33 mouse cellular contexts compared by ENCODE assay signal in the genomic region with DNA sequence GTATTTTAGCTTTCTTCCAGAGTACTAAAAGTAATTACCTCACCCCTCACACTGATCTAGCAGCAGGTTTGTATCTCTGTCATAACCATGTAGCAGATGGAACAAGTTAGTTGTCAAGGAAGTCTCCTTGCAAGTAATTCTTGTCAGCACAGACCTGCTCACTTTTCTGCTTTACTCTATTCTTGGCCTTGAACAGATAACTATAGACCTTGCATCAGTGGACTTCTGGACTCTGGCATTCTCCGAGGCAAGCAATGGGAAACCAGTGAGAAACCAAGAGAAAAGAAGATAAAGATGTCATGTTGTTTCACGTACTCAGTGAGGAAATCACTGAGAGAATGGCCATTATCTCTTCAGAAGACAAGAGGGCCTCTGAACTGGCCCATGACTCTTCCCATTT.
"Had no signal": no experiment of that assay in that cellular context is flagged by ENCODE, and none has a peak within 500 bp of the region (broad histone marks: within the 10 kb centered on the region; RNA-seq: fewer than 3 reads in every experiment).

No protein-coding gene starts in this region.

- H3K36me3 ChIP-seq: heart, embryonic 10.5 days; heart, embryonic 12.5 days; heart, embryonic 13.5 days; heart, embryonic 15.5 days; hindbrain, embryonic 10.5 days; hindbrain, embryonic 12.5 days; hindbrain, embryonic 13.5 days; hindbrain, embryonic 15.5 days; kidney, embryonic 15.5 days had no signal

- H3K4me2 ChIP-seq: heart, embryonic 11.5 days; heart, embryonic 12.5 days; heart, embryonic 13.5 days; heart, embryonic 15.5 days; hindbrain, embryonic 12.5 days; hindbrain, embryonic 13.5 days; hindbrain, embryonic 14.5 days; hindbrain, embryonic 15.5 days; kidney, embryonic 15.5 days had no signal

- ATAC-seq: hindbrain, embryonic 16.5 days; hindbrain, postnatal 0 days; inflammation-experienced regulatory T-cells, adult 6 months had no signal

- H3K4me3 ChIP-seq: heart, embryonic 10.5 days; heart, embryonic 12.5 days; heart, embryonic 13.5 days; heart, embryonic 15.5 days; hindbrain, embryonic 10.5 days; hindbrain, embryonic 12.5 days; hindbrain, embryonic 13.5 days; hindbrain, embryonic 15.5 days; kidney, embryonic 15.5 days; layer of hippocampus, adult 2 months; left cerebral cortex, adult 2 months had no signal

- H3K27me3 ChIP-seq: heart, embryonic 12.5 days; heart, embryonic 13.5 days; heart, embryonic 15.5 days; hindbrain, embryonic 12.5 days; hindbrain, embryonic 13.5 days; hindbrain, embryonic 15.5 days; kidney, embryonic 15.5 days had no signal

- H3K9ac ChIP-seq: heart, embryonic 12.5 days; heart, embryonic 13.5 days; heart, embryonic 15.5 days; hindbrain, embryonic 12.5 days; hindbrain, embryonic 13.5 days; hindbrain, embryonic 14.5 days; hindbrain, embryonic 15.5 days; kidney, embryonic 15.5 days had no signal

- H3K27ac ChIP-seq: heart, embryonic 10.5 days; heart, embryonic 13.5 days; heart, embryonic 15.5 days; hindbrain, embryonic 10.5 days; hindbrain, embryonic 12.5 days; hindbrain, embryonic 13.5 days; hindbrain, embryonic 14.5 days; hindbrain, embryonic 15.5 days; hindbrain, postnatal 0 days; kidney, embryonic 15.5 days; kidney, postnatal 0 days; layer of hippocampus, adult 2 months; left cerebral cortex, adult 2 months had no signal

- H3K9me3 ChIP-seq: heart, embryonic 10.5 days; heart, embryonic 12.5 days; heart, embryonic 13.5 days; heart, embryonic 15.5 days; hindbrain, embryonic 10.5 days; hindbrain, embryonic 12.5 days; hindbrain, embryonic 13.5 days; hindbrain, embryonic 15.5 days; kidney, embryonic 15.5 days had no signal

- DNase-seq: heart, postnatal 10 days; heart, postnatal 14 days; heart, postnatal 36 days; heart, postnatal 4 days; kidney, adult 11 months; kidney, adult 18-20 months; kidney, adult 2 months; kidney, adult 8-10 months; kidney, adult 9 months; kidney, postnatal 10 days; kidney, postnatal 14 days; kidney, postnatal 25 days; kidney, postnatal 36 days; kidney, postnatal 4 days; layer of hippocampus, adult 9-11 months; layer of hippocampus, postnatal 36 days had no signal
